Mouse (Mus musculus): ENCODE results near the gene Elac2.

The Elac2 gene

GRCm38 (mm10) chr11:65020744-65021143, 41.9 kb downstream of the Elac2 start:
- no peak for DNase-seq (ENCODE audit: low spot score in 2 of 2)

DNA sequence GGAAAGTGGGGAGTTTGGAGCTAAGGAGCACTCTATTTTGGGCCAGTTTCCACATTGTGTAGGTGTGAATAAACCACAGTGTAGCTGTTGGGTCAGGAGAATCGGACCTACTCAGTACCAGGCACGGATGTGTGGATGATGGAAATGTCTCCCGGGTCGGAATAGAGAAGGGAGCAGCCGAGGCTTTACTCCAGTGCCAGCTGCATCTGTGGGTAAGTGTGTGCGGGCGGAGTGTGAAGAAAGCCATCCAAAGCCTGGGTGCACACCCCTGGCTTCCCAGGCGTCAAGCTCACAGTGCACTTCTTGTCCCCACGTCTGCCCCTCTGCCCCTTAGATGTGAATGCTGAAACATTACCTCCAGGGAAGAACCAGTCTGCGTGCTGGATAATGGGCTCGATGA, 43.9 kb downstream of the Elac2 start:
- no peak for DNase-seq (ENCODE audit: low spot score in 2 of 2)

GRCm38 (mm10) chr11:65028049-65028448, 49.2 kb downstream of the Elac2 start:
- no peak for DNase-seq (ENCODE audit: low spot score in 2 of 2)

DNA sequence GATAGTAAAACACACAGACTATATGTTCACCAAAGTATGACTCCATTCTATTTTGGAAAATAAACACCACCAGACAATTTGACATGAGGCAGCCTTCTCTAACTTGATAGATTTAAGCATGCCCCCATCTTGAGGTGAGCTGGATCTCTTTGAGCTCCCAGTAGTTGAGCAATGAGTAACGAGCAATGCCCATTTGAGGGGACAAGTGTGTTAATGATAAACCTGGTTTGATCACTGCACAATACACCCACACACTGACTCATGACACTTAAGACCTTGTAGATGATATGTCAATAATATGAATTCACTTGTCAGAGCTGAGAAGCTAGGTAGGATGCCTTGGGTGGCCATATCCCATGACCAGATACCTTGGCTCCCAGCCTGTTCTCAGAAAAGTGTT, 51.4 kb downstream of the Elac2 start:
- no peak for DNase-seq (ENCODE audit: low spot score in 2 of 2)

DNA sequence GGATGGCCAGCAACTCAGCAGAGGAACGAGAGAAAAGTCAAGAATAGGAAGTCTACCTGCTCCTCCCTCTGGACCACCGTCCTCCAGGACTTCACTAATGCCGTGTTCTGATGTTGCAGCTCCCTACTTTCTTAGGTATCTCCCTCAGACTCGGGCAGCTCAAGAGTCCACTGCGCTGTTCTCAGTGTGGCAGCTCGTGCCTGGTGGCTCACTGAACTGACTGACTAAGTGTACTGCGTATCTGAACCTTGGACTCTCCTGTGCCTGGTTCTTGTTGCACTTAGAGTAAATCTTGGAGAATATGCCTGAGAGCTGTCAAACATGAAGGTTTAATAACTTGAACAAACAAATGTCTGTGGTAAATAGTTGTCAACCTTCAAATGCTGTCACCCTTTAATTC, 53.4 kb downstream of the Elac2 start:
- no peak for DNase-seq (ENCODE audit: low spot score in 2 of 2)

- DNase-seq (ENCODE audit: low spot score in 2 of 2): no peak
Observed at GRCm38 (mm10) chr11:65038996-65039395, 60.2 kb downstream of the Elac2 start.

- DNase-seq (ENCODE audit: low spot score in 2 of 2): no peak
Observed at GRCm38 (mm10) chr11:65039517-65040095, 60.8 kb downstream of the Elac2 start.

DNA sequence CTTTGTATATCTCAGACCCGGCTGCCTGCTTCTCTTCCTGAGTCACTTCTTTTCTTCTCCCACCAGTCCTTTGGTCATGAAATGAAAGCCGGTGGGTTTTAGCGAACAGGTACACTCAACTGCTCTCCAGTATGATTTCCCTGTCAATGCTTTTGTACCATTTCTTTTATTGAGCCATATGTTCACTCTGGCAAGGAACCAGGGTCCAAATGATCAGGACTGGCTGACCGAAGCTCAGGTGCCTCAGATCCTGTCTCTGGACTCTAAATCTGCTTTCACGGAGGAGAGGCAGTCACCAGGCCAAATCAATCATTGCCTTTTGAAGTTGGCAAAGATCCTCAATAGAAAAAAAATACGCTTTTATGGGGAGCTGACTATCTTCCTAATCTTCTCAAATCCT, 61.7 kb downstream of the Elac2 start:
- no peak for DNase-seq (ENCODE audit: low spot score in 2 of 2)

- no peak for DNase-seq (ENCODE audit: low spot score in 2 of 2)
Observed at GRCm38 (mm10) chr11:65049090-65049489, 70.3 kb downstream of the Elac2 start.

DNA sequence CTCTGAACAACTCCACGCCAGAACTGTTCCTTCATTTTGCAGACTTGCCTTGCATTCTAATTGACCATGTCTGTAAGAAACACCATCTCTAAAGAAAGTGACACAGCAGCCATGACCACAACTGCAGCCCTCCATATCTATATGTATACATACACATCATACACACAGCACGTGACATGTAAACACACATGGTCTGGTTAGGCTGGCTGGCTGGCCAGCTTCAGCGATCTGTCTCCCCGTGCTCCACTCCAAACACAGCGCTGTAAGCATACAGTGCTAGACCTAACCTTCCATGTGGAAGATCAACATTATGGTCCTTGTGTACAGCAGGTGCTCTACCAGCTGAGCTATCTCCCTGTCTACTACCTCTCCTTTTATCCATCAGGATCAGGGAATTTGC, 72.0 kb downstream of the Elac2 start:
- DNase-seq (ENCODE audit: low spot score in 2 of 2): no peak
